Mouse (Mus musculus): Measurements from ENCODE around the gene Gm15023. TPM values are rescaled to one million over a fixed set of nuclear protein-coding genes. Genes with fewer than 3 reads are reported as not detected.
"Not testable (repeated sequence)": the region's sequence is repeated elsewhere in the genome, so short reads cannot be mapped to it uniquely, and the experiment has no call there.

Gene Gm15023
- not detected in 2 replicates for polyA plus RNA-seq (2012; rRNA removed)

DNA sequence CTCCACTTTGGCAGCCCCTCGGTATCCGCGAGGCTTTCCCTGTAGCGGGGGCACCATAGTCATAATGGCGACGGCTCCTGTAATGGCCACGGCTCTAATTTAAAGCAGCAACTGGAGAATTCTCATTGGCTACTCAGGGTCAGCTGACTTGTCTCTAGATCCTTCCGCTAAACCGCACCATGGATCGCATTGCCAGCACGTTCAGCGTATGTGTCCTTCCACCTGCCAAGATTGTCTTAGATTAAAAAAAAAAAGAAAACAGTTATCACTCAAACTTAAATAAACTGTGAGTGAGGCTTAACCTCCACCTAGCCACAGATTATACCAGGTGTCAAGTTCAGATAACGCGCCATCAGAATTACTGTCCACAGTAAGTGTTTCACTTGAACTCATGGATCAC lies at the start of gene Gm15023:
Gm15023 (minus strand) TSS at position 101 of the 400 bp plus-strand sequence.
- DNase-seq (ENCODE audit: low read depth, low spot score): not testable (repeated sequence)
- WGBS: 98% methylated on average over 7 of the region's 14 CpGs

DNA sequence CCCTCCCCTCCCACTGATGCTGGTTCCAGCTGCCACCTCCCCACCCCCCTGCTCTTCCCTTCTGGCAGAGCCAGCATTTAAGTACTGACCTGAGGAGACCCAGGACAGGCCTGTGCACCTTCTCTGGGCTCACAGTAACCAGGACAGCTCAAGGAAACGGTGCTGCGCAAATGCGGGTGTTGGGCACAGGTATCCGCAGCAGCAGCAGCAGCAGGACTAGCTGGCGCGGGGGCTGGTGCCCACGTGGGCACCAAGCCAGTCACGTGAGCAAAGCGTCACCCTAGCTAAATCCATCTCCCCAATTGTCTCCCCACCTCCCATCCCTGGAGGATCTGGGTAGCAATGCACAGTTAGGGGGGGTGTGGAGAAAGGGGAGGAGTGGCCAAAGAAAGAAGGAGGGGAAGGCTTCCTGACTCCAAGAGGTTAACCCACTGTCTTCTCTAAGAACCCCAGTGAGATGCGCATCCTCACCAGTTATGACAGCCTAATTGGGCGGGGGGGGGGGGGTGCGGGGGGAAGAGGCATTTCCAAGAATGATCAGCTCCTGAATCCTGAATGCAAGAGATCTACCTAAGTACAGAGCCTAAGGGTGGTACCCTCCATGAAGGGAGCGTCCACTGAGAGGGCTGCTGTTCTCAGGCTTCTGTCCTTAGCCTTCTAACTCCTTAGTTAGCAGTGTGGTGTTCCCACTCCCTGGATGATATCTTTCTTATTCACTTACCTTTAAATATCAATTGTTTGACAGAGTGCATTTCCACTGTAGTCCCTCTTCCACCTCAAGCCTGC lies 33.2 kb upstream of the Gm15023 start, which contains the start of gene Tceal6:
Tceal6 (minus strand) TSS at position 252 of the 786 bp plus-strand sequence.
- WGBS: 32% methylated on average over 13 of the region's 13 CpGs
- no peak for DNase-seq (ENCODE audit: low read depth, low spot score)

DNA sequence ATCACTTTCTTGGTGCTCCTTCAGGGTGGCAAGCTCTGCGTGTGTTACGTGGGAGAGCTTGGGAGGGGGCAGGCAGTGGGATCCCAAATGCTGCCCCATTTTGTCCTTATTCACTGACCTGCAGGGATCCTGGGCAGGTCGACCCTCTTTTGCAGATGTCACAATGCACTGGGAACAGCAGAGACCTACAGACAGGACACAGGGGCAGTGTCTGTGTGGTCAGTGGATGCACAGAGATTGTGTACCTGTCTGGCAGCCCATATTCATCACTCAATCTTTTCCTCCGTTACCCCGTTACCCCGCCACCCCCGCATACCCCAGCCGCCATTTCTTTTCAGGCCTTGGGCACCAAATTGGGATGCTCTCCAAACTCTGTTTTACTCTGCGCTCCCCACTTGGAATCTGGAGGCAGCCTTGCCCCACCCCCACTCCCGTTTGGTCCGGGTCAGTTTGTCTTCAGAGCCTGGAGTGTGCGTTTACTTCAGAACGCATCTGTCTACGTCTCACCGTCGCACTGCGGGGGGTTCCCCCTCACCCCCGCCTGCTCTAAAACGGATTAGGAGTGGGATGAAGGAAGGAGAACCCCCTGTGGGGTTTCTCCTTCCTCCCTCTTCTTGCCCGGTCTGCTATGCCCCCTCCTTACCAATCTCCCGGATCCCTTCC lies 32.5 kb upstream of the Gm15023 start:
- DNase-seq (ENCODE audit: low read depth, low spot score): not testable (repeated sequence)
- 22% methylated on average over 21 of the region's 21 CpGs for WGBS

- WGBS: no CpG with 5 or more reads among the region's 6 CpGs
- DNase-seq (ENCODE audit: low read depth, low spot score): not testable (repeated sequence)
These were observed 12.5 kb upstream of the Gm15023 start for GRCm38 (mm10) chrX:135189924-135190323.

GRCm38 (mm10) chrX:135188661-135189060 lies 11.2 kb upstream of the Gm15023 start:
- DNase-seq (ENCODE audit: low read depth, low spot score): not testable (repeated sequence)
- WGBS: no CpG with 5 or more reads among the region's 3 CpGs

Other genes with a start within 250 kb of the Gm15023 start
- not detected in 2 replicates for gene Nxf2, start 212.9 kb downstream of the Gm15023 start, polyA plus RNA-seq (2012; rRNA removed)
- gene Zmat1, start 168.4 kb downstream of the Gm15023 start, polyA plus RNA-seq (2012; rRNA removed): 0.18 and 0.26 TPM in 2 replicates
- gene Tceal6, start 33.1 kb upstream of the Gm15023 start, polyA plus RNA-seq (2012; rRNA removed): 0.16 and 0.22 TPM in 2 replicates
- not detected in 2 replicates for gene Pramel3, start 124.7 kb upstream of the Gm15023 start, polyA plus RNA-seq (2012; rRNA removed)
- gene Gm5128, start 195.7 kb upstream of the Gm15023 start, polyA plus RNA-seq (2012; rRNA removed): not detected in 2 replicates